Mouse (Mus musculus): ENCODE measurements around the gene Itk. TPM values are rescaled to one million over a fixed set of nuclear protein-coding genes. Genes with fewer than 3 reads are reported as not detected.

Gene Itk
- polyA plus RNA-seq, 1 experiment from 2014 or later = 0.33 TPM

DNA sequence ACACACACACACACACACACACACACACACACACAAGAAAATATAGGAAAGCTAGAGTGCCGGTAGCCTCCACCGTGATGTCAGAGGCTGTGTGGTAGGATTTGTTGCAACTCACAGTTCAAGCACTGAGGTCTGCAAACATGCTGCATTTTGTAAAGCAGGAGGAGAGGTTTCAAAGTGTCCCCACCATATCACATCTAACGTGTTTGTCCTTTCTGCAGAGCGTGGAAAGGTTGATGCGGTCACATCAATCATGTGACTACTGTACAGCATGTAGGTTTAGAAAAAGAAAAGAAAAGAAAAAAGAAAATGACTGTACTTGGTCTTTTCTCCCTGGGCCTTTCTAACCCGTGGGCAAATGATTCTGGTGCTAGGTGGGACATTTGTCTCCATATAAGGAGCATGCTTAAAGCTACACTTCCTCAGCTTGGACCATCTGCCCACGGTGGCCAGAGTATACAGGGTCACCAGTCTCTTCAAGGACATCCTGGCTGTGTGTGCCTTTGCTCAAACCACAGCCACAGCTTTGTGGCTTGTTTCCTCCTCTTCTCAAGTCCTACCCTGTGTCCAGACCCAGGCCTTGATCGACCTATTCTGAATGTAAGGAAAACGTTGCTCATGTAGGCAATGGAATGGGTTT is 83.3 kb downstream of the Itk start:
- Histone ChIP-seq H3K4me3 (ENCODE audit: low read length) (no peak overlapping the region), H3K27ac (ENCODE audit: low read length) (no peak overlapping the region), H3K9ac (ENCODE audit: low read depth, low read length) (no peak overlapping the region), H3K9me3 (ENCODE audit: control insufficient read depth, low read length) (no peaks in the 10 kb centered on the region), H3K27me3 (replicated peaks; ENCODE audit: control insufficient read depth, insufficient read depth, low read length) (no peaks in the 10 kb centered on the region), H3K36me3 (ENCODE audit: control insufficient read depth, insufficient read depth, low read length) (no peaks in the 10 kb centered on the region), H3K4me1 (ENCODE audit: control insufficient read depth, insufficient read depth, low read length) (no peaks in the 10 kb centered on the region), H3K4me2 (ENCODE audit: low read depth, low read length) (no peak overlapping the region)
- WGBS = 75% methylated on average over 9 of the region's 9 CpGs
- ATAC-seq = no peak

DNA sequence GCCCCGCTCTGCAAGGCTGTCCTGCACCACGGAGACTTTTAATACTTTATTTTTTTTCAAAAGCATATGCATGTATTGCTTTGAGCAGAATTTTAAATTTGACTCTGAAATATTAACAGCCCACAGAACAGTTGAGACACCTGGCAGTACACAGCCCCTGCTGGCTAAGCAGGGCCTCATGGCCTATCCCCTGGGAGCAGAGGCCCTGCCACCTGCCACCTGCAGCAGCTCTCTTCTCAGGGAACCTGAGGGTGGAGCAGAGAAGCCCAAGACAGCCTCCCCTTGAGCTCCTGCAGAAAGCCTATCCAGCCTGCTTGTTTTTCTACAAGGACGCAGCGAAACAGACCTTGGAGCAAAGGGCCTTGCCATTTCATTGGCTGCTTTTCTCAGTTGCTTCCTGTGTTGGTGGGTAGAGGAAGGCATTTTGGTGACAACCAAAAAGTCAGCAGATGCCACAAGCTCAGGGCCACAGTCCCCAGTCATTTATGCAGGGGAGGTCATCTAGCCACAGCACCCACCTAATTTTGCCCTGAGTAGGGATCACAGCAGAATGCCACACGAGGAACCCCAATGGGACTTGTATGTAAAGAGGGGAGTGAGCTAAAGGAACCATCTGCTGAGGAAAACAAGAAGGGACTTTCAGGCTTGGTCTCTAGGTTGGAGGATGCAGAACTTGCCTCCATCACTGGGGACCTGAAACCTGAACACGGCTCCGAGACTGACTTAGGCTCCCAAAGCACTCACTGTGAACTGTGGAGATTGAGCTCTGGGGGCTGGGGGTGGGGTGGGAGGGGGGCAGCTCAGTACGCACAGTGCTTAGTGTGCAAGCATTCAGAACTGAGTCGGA is 84.2 kb downstream of the Itk start:
- H3K27me3 ChIP-seq (replicated peaks; ENCODE audit: control insufficient read depth, insufficient read depth, low read length) = no peaks in the 10 kb centered on the region
- no peak overlapping the region for H3K4me2 ChIP-seq (ENCODE audit: low read depth, low read length)
- no peaks in the 10 kb centered on the region for H3K4me1 ChIP-seq (ENCODE audit: control insufficient read depth, insufficient read depth, low read length)
- H3K36me3 ChIP-seq (ENCODE audit: control insufficient read depth, insufficient read depth, low read length) = no peaks in the 10 kb centered on the region
- H3K4me3 ChIP-seq (ENCODE audit: low read length) = no peak overlapping the region
- no peaks in the 10 kb centered on the region for H3K9me3 ChIP-seq (ENCODE audit: control insufficient read depth, low read length)
- H3K9ac ChIP-seq (ENCODE audit: low read depth, low read length) = no peak overlapping the region
- no peak overlapping the region for H3K27ac ChIP-seq (ENCODE audit: low read length)
- peak; percentile 70; the same call in 1 of the 2 replicates for ATAC-seq
- 83% methylated on average over 9 of the region's 9 CpGs for WGBS

DNA sequence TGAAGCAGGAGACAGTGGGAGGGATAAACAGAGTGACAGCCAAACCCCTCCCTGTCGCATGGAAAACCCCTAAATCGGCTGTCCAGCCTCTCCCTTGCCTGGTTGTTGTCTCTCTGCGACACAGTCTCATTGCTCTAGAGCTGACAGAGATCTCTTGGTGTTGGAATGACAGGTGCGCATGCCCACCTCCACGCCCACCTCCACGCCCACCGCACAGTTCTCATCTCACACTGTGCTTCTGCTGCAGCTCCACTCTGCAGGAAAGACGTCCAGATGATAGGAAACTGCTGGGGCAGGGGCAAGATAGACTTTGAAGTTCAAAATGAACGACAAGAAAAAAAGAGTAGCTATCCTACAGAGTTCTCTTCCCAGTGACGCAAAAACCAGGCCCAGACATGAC is 85.2 kb downstream of the Itk start:
- Histone ChIP-seq H3K4me3 (ENCODE audit: low read length) (no peak overlapping the region), H3K9me3 (ENCODE audit: control insufficient read depth, low read length) (no peaks in the 10 kb centered on the region), H3K9ac (ENCODE audit: low read depth, low read length) (no peak overlapping the region), H3K36me3 (ENCODE audit: control insufficient read depth, insufficient read depth, low read length) (no peaks in the 10 kb centered on the region), H3K4me1 (ENCODE audit: control insufficient read depth, insufficient read depth, low read length) (no peaks in the 10 kb centered on the region), H3K27me3 (replicated peaks; ENCODE audit: control insufficient read depth, insufficient read depth, low read length) (no peaks in the 10 kb centered on the region), H3K27ac (ENCODE audit: low read length) (no peak overlapping the region), H3K4me2 (ENCODE audit: low read depth, low read length) (no peak overlapping the region)
- no peak for ATAC-seq
- WGBS = 76% methylated on average over 10 of the region's 10 CpGs

DNA sequence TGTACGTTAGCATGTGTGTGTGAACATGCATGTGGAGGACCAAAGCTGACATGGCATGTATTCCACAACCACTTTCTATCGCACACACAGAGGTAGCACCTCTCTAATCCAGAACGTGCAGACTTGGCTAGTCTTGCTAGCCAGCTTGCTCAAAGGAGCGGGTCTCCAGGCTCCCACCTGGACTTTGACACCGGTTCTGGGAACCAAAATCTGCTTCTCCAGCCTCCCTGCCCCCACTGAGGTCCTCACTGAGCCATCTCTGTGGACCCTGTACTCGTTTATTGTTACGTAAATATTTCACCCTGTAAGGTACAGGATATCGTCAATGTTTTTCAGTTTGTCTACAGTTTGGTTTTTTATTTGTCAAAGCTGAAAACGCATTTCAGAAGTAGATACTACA is 86.8 kb downstream of the Itk start:
- Histone ChIP-seq H3K4me3 (ENCODE audit: low read length) (no peak overlapping the region), H3K9ac (ENCODE audit: low read depth, low read length) (no peak overlapping the region), H3K27me3 (replicated peaks; ENCODE audit: control insufficient read depth, insufficient read depth, low read length) (no peaks in the 10 kb centered on the region), H3K27ac (ENCODE audit: low read length) (no peak overlapping the region), H3K36me3 (ENCODE audit: control insufficient read depth, insufficient read depth, low read length) (no peaks in the 10 kb centered on the region), H3K4me2 (ENCODE audit: low read depth, low read length) (no peak overlapping the region), H3K4me1 (ENCODE audit: control insufficient read depth, insufficient read depth, low read length) (peaks cover 3% of the 10 kb centered on the region; the same call in 1 of the 2 replicates), H3K9me3 (ENCODE audit: control insufficient read depth, low read length) (no peaks in the 10 kb centered on the region)
- 77% methylated on average over 9 of the region's 9 CpGs for WGBS
- ATAC-seq = no peak

DNA sequence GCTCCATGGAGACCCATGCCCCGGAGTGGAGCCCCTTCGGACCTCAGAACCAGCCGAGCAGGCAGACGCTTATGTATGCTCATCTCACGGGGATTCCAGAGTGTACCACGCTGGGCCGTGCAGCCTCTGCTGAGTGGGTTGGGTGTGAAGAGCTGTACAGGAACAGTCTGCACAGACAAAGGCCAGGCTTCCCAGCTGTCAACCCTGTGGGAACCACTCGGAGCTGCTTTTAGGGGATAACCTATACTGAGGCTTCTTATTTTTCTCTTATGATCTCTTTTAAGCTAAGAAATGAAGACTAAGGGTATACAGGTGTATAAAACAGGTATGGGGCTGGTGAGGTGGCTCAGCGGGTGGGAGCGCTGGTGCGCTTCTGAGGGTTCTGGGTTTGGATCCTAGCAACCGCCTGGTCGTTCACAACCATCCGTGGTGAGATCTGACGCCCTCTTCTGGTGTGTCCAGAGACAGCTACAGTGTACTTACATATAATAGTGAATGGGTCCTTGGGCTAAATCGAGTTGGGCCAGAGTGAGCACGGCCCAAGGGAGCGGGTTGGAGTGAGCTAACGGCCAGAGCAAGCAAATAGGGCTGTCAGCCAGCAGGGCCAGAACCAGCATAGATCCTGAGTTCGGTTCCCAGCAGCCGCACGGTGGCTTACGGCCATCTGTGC is 87.6 kb downstream of the Itk start:
- 86% methylated on average over 23 of the region's 23 CpGs for WGBS

DNA sequence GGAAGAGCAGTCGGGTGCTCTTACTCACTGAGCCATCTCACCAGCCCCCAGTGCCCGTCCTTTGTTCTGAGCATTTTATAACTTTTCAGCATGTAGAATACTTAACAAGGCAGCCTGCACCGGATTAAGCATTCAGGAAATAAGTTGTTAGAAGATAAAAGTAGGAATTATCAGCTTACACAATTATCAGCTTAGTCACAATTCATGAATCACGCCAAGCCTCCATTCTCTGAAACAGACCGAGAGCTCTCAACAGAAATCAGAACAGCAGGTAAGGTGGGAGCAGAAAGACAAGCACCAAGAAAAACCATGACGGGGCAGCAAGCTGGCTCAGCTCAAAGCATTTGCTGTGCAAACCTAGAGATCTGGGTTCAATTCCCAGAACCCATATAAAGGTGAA is 89.4 kb downstream of the Itk start:
- no peaks in the 10 kb centered on the region for H3K27me3 ChIP-seq (replicated peaks; ENCODE audit: control insufficient read depth, insufficient read depth, low read length)
- H3K4me3 ChIP-seq (ENCODE audit: low read length) = no peak overlapping the region
- H3K4me1 ChIP-seq (ENCODE audit: control insufficient read depth, insufficient read depth, low read length) = peaks cover 3% of the 10 kb centered on the region; the same call in 1 of the 2 replicates
- H3K9ac ChIP-seq (ENCODE audit: low read depth, low read length) = no peak overlapping the region
- 64% methylated on average over 6 of the region's 6 CpGs for WGBS
- no peaks in the 10 kb centered on the region for H3K36me3 ChIP-seq (ENCODE audit: control insufficient read depth, insufficient read depth, low read length)
- H3K27ac ChIP-seq (ENCODE audit: low read length) = no peak overlapping the region
- H3K9me3 ChIP-seq (ENCODE audit: control insufficient read depth, low read length) = no peaks in the 10 kb centered on the region
- no peak overlapping the region for H3K4me2 ChIP-seq (ENCODE audit: low read depth, low read length)
- ATAC-seq = no peak

More for the DNA sequence above, 87.6 kb downstream of the Itk start:
- Histone ChIP-seq H3K9me3 (ENCODE audit: control insufficient read depth, low read length) (no peaks in the 10 kb centered on the region), H3K9ac (ENCODE audit: low read depth, low read length) (no peak overlapping the region), H3K4me3 (ENCODE audit: low read length) (no peak overlapping the region), H3K27ac (ENCODE audit: low read length) (no peak overlapping the region), H3K4me1 (ENCODE audit: control insufficient read depth, insufficient read depth, low read length) (peaks cover 3% of the 10 kb centered on the region; the same call in 1 of the 2 replicates), H3K27me3 (replicated peaks; ENCODE audit: control insufficient read depth, insufficient read depth, low read length) (no peaks in the 10 kb centered on the region), H3K36me3 (ENCODE audit: control insufficient read depth, insufficient read depth, low read length) (no peaks in the 10 kb centered on the region), H3K4me2 (ENCODE audit: low read depth, low read length) (no peak overlapping the region)
- ATAC-seq = no peak

DNA sequence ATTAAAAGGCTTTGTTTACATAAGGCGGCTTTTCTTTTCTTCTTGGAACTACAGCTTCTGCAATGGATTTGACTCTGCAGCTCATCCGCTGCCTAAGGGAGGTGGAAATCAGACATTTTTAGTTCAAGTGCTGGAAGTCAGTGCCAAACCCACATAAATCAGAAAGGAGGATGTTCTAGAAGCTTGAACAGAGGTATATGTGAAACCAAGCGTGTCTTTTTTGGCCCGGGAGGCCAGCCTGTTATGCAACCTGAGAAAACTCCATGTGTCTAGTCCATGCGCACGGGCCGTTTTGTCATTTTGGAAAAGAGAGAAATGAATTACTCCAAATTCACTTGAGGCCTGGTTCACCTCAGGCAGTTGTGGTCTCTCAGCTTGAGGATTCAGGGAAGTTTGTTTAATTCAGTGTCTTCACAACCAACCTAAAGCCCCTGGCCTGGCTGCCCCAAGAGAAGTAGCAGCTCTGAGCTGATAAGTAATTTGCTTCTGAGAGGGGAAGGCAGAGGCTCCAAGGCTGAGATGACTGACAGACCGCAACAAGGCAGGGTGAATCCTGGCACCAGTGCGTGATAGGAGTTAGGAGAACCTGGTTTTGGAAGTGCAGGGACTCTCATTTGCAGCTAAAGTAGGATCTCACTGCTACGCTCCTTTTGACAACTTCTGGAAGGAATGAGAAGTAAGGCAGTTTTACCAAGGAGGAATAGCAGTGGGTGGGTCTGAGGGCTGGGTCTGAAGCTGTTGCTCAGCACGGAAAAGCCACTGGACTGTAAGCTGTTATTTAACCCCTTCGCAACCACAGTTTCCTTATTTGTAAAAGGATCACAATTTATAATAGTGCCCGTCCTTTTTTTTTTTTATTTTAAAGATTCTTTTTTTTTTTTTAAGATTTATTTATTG is 90.2 kb downstream of the Itk start:
- Histone ChIP-seq H3K9ac (ENCODE audit: low read depth, low read length) (no peak overlapping the region), H3K27me3 (replicated peaks; ENCODE audit: control insufficient read depth, insufficient read depth, low read length) (no peaks in the 10 kb centered on the region), H3K4me3 (ENCODE audit: low read length) (no peak overlapping the region), H3K4me1 (ENCODE audit: control insufficient read depth, insufficient read depth, low read length) (peaks cover 3% of the 10 kb centered on the region; the same call in 1 of the 2 replicates), H3K36me3 (ENCODE audit: control insufficient read depth, insufficient read depth, low read length) (no peaks in the 10 kb centered on the region), H3K4me2 (ENCODE audit: low read depth, low read length) (no peak overlapping the region), H3K27ac (ENCODE audit: low read length) (no peak overlapping the region), H3K9me3 (ENCODE audit: control insufficient read depth, low read length) (no peaks in the 10 kb centered on the region)
- WGBS = 51% methylated on average over 13 of the region's 13 CpGs
- ATAC-seq = no peak

DNA sequence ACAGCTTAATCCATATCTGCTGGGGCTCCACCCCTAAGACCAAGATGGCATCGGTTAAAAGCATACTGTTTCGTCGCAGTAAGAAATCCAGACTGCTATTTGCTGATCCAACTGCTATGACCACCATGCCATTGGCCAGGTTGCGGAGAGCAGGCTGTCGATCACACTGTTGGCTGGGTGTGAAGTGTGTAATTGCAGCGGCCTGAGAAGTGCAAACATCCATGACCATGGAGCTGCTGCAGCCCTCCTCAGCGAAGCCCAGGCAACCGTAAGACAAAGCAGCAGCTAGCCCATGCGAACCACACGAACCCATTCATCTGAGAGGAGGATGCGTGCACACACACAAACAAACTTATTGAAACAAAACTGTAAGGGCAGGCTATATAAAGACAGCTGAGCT is 94.9 kb downstream of the Itk start:
- no peak overlapping the region for H3K9ac ChIP-seq (ENCODE audit: low read depth, low read length)
- H3K4me2 ChIP-seq (ENCODE audit: low read depth, low read length) = no peak overlapping the region
- 84% methylated on average over 11 of the region's 11 CpGs for WGBS
- H3K36me3 ChIP-seq (ENCODE audit: control insufficient read depth, insufficient read depth, low read length) = no peaks in the 10 kb centered on the region
- no peaks in the 10 kb centered on the region for H3K9me3 ChIP-seq (ENCODE audit: control insufficient read depth, low read length)
- peaks cover 3% of the 10 kb centered on the region; the same call in 1 of the 2 replicates for H3K4me1 ChIP-seq (ENCODE audit: control insufficient read depth, insufficient read depth, low read length)
- no peak for ATAC-seq
- no peaks in the 10 kb centered on the region for H3K27me3 ChIP-seq (replicated peaks; ENCODE audit: control insufficient read depth, insufficient read depth, low read length)
- H3K27ac ChIP-seq (ENCODE audit: low read length) = no peak overlapping the region
- H3K4me3 ChIP-seq (ENCODE audit: low read length) = no peak overlapping the region
